Mouse (Mus musculus): ENCODE data around the gene Pfkfb3. TPM values are rescaled to one million over a fixed set of nuclear protein-coding genes. Genes with fewer than 3 reads are reported as not detected.

Gene Pfkfb3
- polyA plus RNA-seq, 1 experiment from 2014 or later: 10.7 TPM

GRCm38 (mm10) chr2:11566898-11567297, 13.0 kb upstream of the Pfkfb3 start:
- no peaks in the 10 kb centered on the region for H3K4me1 ChIP-seq
- H3K4me3 ChIP-seq: no peak overlapping the region
- no peaks in the 10 kb centered on the region for H3K27me3 ChIP-seq (ENCODE audit: low read depth, poor library complexity, severe bottlenecking)
- no peak for DNase-seq (ENCODE audit: low spot score)
- no peak overlapping the region for H3K27ac ChIP-seq
- no peaks in the 10 kb centered on the region for H3K9me3 ChIP-seq (replicated peaks)
- no peaks in the 10 kb centered on the region for H3K36me3 ChIP-seq
- 91% methylated on average over 3 of the region's 3 CpGs for WGBS

GRCm38 (mm10) chr2:11566241-11566640, 12.4 kb upstream of the Pfkfb3 start:
- H3K36me3 ChIP-seq: no peaks in the 10 kb centered on the region
- no peaks in the 10 kb centered on the region for H3K9me3 ChIP-seq (replicated peaks)
- H3K4me1 ChIP-seq: no peaks in the 10 kb centered on the region
- H3K27me3 ChIP-seq (ENCODE audit: low read depth, poor library complexity, severe bottlenecking): no peaks in the 10 kb centered on the region
- no peak overlapping the region for H3K4me3 ChIP-seq
- no peak overlapping the region for H3K27ac ChIP-seq
- no peak for DNase-seq (ENCODE audit: low spot score)
- WGBS: 86% methylated on average over 7 of the region's 7 CpGs

GRCm38 (mm10) chr2:11564768-11565167, 10.9 kb upstream of the Pfkfb3 start:
- H3K4me3 ChIP-seq: no peak overlapping the region
- 86% methylated on average over 6 of the region's 6 CpGs for WGBS
- H3K9me3 ChIP-seq (replicated peaks): no peaks in the 10 kb centered on the region
- no peaks in the 10 kb centered on the region for H3K4me1 ChIP-seq
- no peak overlapping the region for H3K27ac ChIP-seq
- no peaks in the 10 kb centered on the region for H3K36me3 ChIP-seq
- DNase-seq (ENCODE audit: low spot score): no peak
- H3K27me3 ChIP-seq (ENCODE audit: low read depth, poor library complexity, severe bottlenecking): no peaks in the 10 kb centered on the region

GRCm38 (mm10) chr2:11563256-11563655, 9.4 kb upstream of the Pfkfb3 start:
- Histone ChIP-seq H3K4me1 (no peaks in the 10 kb centered on the region), H3K27ac (no peak overlapping the region), H3K27me3 (ENCODE audit: low read depth, poor library complexity, severe bottlenecking) (no peaks in the 10 kb centered on the region), H3K36me3 (no peaks in the 10 kb centered on the region), H3K4me3 (no peak overlapping the region), H3K9me3 (replicated peaks) (no peaks in the 10 kb centered on the region)
- DNase-seq (ENCODE audit: low spot score): no peak
- WGBS: 96% methylated on average over 17 of the region's 17 CpGs

- Histone ChIP-seq H3K27ac (no peak overlapping the region), H3K27me3 (ENCODE audit: low read depth, poor library complexity, severe bottlenecking) (peaks cover 26% of the 10 kb centered on the region), H3K4me1 (peaks cover 4% of the 10 kb centered on the region; the same call in 1 of the 2 replicates), H3K36me3 (no peaks in the 10 kb centered on the region), H3K4me3 (no peak overlapping the region), H3K9me3 (replicated peaks) (no peaks in the 10 kb centered on the region)
- no peak for DNase-seq (ENCODE audit: low spot score)
- 85% methylated on average over 7 of the region's 7 CpGs for WGBS
Observed at GRCm38 (mm10) chr2:11558654-11559053, 4.8 kb upstream of the Pfkfb3 start.

- Histone ChIP-seq H3K9me3 (replicated peaks) (no peaks in the 10 kb centered on the region), H3K4me3 (no peak overlapping the region), H3K36me3 (no peaks in the 10 kb centered on the region), H3K4me1 (peaks cover 18% of the 10 kb centered on the region), H3K27me3 (ENCODE audit: low read depth, poor library complexity, severe bottlenecking) (peaks cover 40% of the 10 kb centered on the region), H3K27ac (no peak overlapping the region)
- 75% methylated on average over 3 of the region's 3 CpGs for WGBS
- DNase-seq (ENCODE audit: low spot score): no peak
Observed at GRCm38 (mm10) chr2:11557244-11557643, 3.4 kb upstream of the Pfkfb3 start.

- Histone ChIP-seq H3K27ac (no peak overlapping the region), H3K36me3 (no peaks in the 10 kb centered on the region), H3K4me3 (no peak overlapping the region), H3K27me3 (ENCODE audit: low read depth, poor library complexity, severe bottlenecking) (peaks cover 47% of the 10 kb centered on the region), H3K4me1 (peaks cover 21% of the 10 kb centered on the region), H3K9me3 (replicated peaks) (no peaks in the 10 kb centered on the region)
- WGBS: 53% methylated on average over 6 of the region's 6 CpGs
- no peak for DNase-seq (ENCODE audit: low spot score)
Observed at GRCm38 (mm10) chr2:11555316-11555715, 1.4 kb upstream of the Pfkfb3 start.

- H3K4me3 ChIP-seq: peak overlapping the region; percentile 61
- peak; percentile 46 for DNase-seq (ENCODE audit: low spot score)
- peaks cover 57% of the 10 kb centered on the region for H3K27me3 ChIP-seq (ENCODE audit: low read depth, poor library complexity, severe bottlenecking)
- H3K9me3 ChIP-seq (replicated peaks): no peaks in the 10 kb centered on the region
- H3K4me1 ChIP-seq: peaks cover 21% of the 10 kb centered on the region
- no peaks in the 10 kb centered on the region for H3K36me3 ChIP-seq
- peak overlapping the region; percentile 69; the same call in 1 of the 2 replicates for H3K27ac ChIP-seq
- 2% methylated on average over 15 of the region's 15 CpGs for WGBS
Observed at GRCm38 (mm10) chr2:11552966-11553451, 868 bp downstream of the Pfkfb3 start.

GRCm38 (mm10) chr2:11552297-11552821, 1.5 kb downstream of the Pfkfb3 start:
- Histone ChIP-seq H3K4me1 (peaks cover 21% of the 10 kb centered on the region), H3K9me3 (replicated peaks) (no peaks in the 10 kb centered on the region), H3K27ac (no peak overlapping the region), H3K27me3 (ENCODE audit: low read depth, poor library complexity, severe bottlenecking) (peaks cover 57% of the 10 kb centered on the region), H3K36me3 (no peaks in the 10 kb centered on the region), H3K4me3 (peak overlapping the region; percentile 61)
- WGBS: 3% methylated on average over 9 of the region's 9 CpGs
- peak; percentile 33 for DNase-seq (ENCODE audit: low spot score)

GRCm38 (mm10) chr2:11551726-11552125, 2.2 kb downstream of the Pfkfb3 start:
- H3K27me3 ChIP-seq (ENCODE audit: low read depth, poor library complexity, severe bottlenecking): peaks cover 57% of the 10 kb centered on the region
- no peaks in the 10 kb centered on the region for H3K36me3 ChIP-seq
- no peak overlapping the region for H3K27ac ChIP-seq
- H3K4me1 ChIP-seq: peaks cover 21% of the 10 kb centered on the region
- no peak overlapping the region for H3K4me3 ChIP-seq
- no peaks in the 10 kb centered on the region for H3K9me3 ChIP-seq (replicated peaks)
- no peak for DNase-seq (ENCODE audit: low spot score)
- 29% methylated on average over 1 of the region's 1 CpGs for WGBS

- Histone ChIP-seq H3K4me3 (no peak overlapping the region), H3K27me3 (ENCODE audit: low read depth, poor library complexity, severe bottlenecking) (peaks cover 30% of the 10 kb centered on the region), H3K36me3 (no peaks in the 10 kb centered on the region), H3K27ac (no peak overlapping the region), H3K9me3 (replicated peaks) (no peaks in the 10 kb centered on the region), H3K4me1 (peaks cover 16% of the 10 kb centered on the region)
- 87% methylated on average over 10 of the region's 10 CpGs for WGBS
- no peak for DNase-seq (ENCODE audit: low spot score)
Observed at GRCm38 (mm10) chr2:11548508-11548907, 5.4 kb downstream of the Pfkfb3 start.

- WGBS: 64% methylated on average over 2 of the region's 2 CpGs
- H3K9me3 ChIP-seq (replicated peaks): no peaks in the 10 kb centered on the region
- H3K4me1 ChIP-seq: peaks cover 7% of the 10 kb centered on the region
- H3K27me3 ChIP-seq (ENCODE audit: low read depth, poor library complexity, severe bottlenecking): peaks cover 21% of the 10 kb centered on the region
- no peaks in the 10 kb centered on the region for H3K36me3 ChIP-seq
- no peak for DNase-seq (ENCODE audit: low spot score)
- H3K4me3 ChIP-seq: no peak overlapping the region
- no peak overlapping the region for H3K27ac ChIP-seq
Observed at GRCm38 (mm10) chr2:11547609-11548008, 6.3 kb downstream of the Pfkfb3 start.

- Histone ChIP-seq H3K36me3 (no peaks in the 10 kb centered on the region), H3K9me3 (replicated peaks) (no peaks in the 10 kb centered on the region), H3K4me1 (no peaks in the 10 kb centered on the region), H3K4me3 (no peak overlapping the region), H3K27ac (no peak overlapping the region), H3K27me3 (ENCODE audit: low read depth, poor library complexity, severe bottlenecking) (peaks cover 10% of the 10 kb centered on the region; the same call in 1 of the 2 replicates)
- no peak for DNase-seq (ENCODE audit: low spot score)
- 88% methylated on average over 8 of the region's 8 CpGs for WGBS
Observed at GRCm38 (mm10) chr2:11546091-11546490, 7.8 kb downstream of the Pfkfb3 start.

- peaks cover 10% of the 10 kb centered on the region; the same call in 1 of the 2 replicates for H3K27me3 ChIP-seq (ENCODE audit: low read depth, poor library complexity, severe bottlenecking)
- no peak overlapping the region for H3K4me3 ChIP-seq
- 56% methylated on average over 1 of the region's 1 CpGs for WGBS
- no peaks in the 10 kb centered on the region for H3K4me1 ChIP-seq
- H3K9me3 ChIP-seq (replicated peaks): no peaks in the 10 kb centered on the region
- no peak overlapping the region for H3K27ac ChIP-seq
- H3K36me3 ChIP-seq: no peaks in the 10 kb centered on the region
- no peak for DNase-seq (ENCODE audit: low spot score)
Observed at GRCm38 (mm10) chr2:11545380-11545779, 8.5 kb downstream of the Pfkfb3 start.
